Mouse (Mus musculus) midbrain, embryonic 10.5 days (tissue): ENCODE measurements around the gene Msantd2. TPM values are rescaled to one million over a fixed set of nuclear protein-coding genes. Genes with fewer than 3 reads are reported as not detected.

Source experiments
- DNase-seq: peaks from one replicate; pipeline ENCODE4 v3.0.0-alpha.2; 2017; ENCODE audit warnings: low spot score
- H3K27ac ChIP-seq: fragments of 300-500 bp; sonication (generic); replicated peaks from 2 replicates; pipeline ENCODE4 v1.5.1; 2016; ENCODE audit warnings: mild to moderate bottlenecking
- H3K27me3 ChIP-seq: fragments of 300-500 bp; sonication (generic); 2 replicates; pipeline ENCODE4 v1.6.1; 2016; ENCODE audit warnings: low read depth, mild to moderate bottlenecking; ENCODE audit not compliant: poor library complexity, severe bottlenecking
- H3K36me3 ChIP-seq: fragments of 300-500 bp; sonication (generic); 2 replicates; pipeline ENCODE4 v1.6.1; 2016; ENCODE audit warnings: mild to moderate bottlenecking, moderate library complexity
- H3K4me1 ChIP-seq: fragments of 300-500 bp; sonication (generic); 2 replicates; pipeline ENCODE4 v1.6.1; 2016
- H3K4me3 ChIP-seq: fragments of 300-500 bp; sonication (generic); 2 replicates; pipeline ENCODE4 v1.5.1; 2016; ENCODE audit warnings: mild to moderate bottlenecking, moderate library complexity
- H3K9me3 ChIP-seq: fragments of 300-500 bp; sonication (generic); replicated peaks from 2 replicates; pipeline ENCODE4 v1.6.1; 2016; ENCODE audit warnings: mild to moderate bottlenecking
- WGBS: fragments of 180-500 bp; shearing (Covaris S2); methylation state at CpG from one replicate; pipeline ENCODE4 v1.1.7; 2016; 5-methylcytosine and 5-hydroxymethylcytosine counted together
- polyA plus RNA-seq: library from polyadenylated mRNA; unstranded; fragments of >200 nt; fragmentation: Nextera tagmentation; extraction: Ambion mirVana; gene quantifications from 2 replicates; pipeline ENCODE4 v1.2.1, GENCODE M21; 2016

Gene Msantd2
- polyA plus RNA-seq, 1 experiment from 2014 or later = 33.6 TPM

DNA sequence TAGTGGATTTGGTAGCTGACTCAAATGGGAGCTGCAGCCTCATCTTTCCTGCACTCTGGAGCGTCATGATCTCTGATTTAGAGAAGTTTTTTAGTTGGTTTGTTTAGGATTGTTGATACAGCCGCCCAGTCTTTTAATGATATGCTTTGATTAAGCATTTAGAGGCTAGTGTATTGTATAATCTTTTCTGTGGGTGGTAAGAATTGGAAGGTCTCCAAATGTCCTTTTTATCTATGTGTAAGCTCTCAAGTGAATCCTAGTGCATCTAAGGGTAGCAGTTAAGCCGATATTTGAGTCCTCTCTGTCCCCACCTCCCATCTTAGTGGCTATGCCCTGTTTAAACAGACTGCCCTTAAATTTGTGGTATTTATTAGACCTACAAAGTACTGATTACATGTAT lies 25.3 kb downstream of the Msantd2 start:
- no peaks in the 10 kb centered on the region for H3K27me3 ChIP-seq
- no peak overlapping the region for H3K4me3 ChIP-seq
- H3K4me1 ChIP-seq = no peaks in the 10 kb centered on the region
- 87% methylated on average over 3 of the region's 3 CpGs for WGBS
- H3K27ac ChIP-seq = no peak overlapping the region
- H3K9me3 ChIP-seq = no peaks in the 10 kb centered on the region
- H3K36me3 ChIP-seq = peaks cover 9% of the 10 kb centered on the region
- no peak for DNase-seq

DNA sequence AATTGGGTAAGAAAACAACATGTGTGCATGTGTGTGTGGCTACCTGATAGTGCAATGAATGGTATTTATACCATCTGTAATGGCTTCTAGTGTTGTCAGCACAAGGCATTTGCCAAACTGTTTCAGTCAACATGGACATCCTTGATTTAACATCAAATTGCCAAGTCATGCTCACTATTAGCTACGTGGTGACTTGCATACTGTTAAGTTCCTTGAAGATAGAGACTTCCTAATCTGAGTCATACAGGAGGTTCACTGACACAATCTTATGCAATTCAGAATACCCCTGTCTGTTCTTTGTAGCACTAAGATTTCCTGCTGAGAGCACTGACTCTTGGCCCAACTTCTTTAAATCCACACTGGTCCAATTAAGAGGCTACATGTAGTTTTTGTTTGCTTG lies 28.3 kb downstream of the Msantd2 start:
- 74% methylated on average over 1 of the region's 1 CpGs for WGBS
- H3K27ac ChIP-seq = no peak overlapping the region
- no peak overlapping the region for H3K4me3 ChIP-seq
- no peaks in the 10 kb centered on the region for H3K9me3 ChIP-seq
- no peak for DNase-seq
- H3K36me3 ChIP-seq = peaks cover 38% of the 10 kb centered on the region
- H3K27me3 ChIP-seq = no peaks in the 10 kb centered on the region
- H3K4me1 ChIP-seq = no peaks in the 10 kb centered on the region

DNA sequence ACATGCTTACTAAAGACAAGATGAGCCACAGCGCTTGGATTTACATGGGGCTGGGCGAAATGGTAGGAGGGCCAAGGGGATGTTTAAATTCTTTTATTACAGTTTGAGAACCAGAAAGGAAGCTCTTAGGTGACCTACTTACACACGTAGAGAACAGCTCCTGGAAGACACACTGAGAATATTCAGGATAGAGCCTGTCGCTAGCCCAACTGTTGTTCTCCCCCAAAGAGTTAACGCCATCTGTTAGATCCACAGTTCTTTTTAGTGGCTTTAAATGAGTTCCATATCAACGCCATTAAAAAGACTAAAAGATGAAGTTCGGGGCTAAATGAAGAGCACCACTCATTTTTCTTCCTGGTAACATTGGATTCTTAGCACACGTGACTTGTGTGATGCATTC lies 29.9 kb downstream of the Msantd2 start:
- DNase-seq = no peak
- no peaks in the 10 kb centered on the region for H3K27me3 ChIP-seq
- H3K4me3 ChIP-seq = no peak overlapping the region
- H3K27ac ChIP-seq = no peak overlapping the region
- no peaks in the 10 kb centered on the region for H3K4me1 ChIP-seq
- 94% methylated on average over 8 of the region's 8 CpGs for WGBS
- H3K36me3 ChIP-seq = peaks cover 53% of the 10 kb centered on the region
- H3K9me3 ChIP-seq = no peaks in the 10 kb centered on the region

DNA sequence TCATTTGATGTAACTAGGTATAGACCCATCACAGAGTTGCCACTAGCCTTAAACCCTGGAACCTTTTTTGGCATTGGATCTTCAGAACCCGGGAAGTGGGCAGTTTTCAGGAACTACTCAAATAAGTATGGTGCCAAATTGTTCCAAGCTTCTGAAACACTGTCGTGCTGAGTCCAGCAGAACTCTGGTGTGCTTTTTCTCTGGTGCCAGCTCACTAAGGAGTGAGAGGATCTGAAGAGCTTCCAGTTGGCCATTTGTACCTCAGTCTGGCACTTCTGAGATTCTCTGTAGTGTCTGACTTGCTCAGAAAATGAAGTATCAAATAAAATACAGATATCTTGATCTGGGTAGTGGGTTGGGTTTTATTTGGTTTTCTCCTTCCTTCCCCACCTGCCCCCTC lies 30.9 kb downstream of the Msantd2 start:
- Histone ChIP-seq H3K9me3 (no peaks in the 10 kb centered on the region), H3K27me3 (peaks cover 6% of the 10 kb centered on the region; the same call in 1 of the 2 replicates), H3K4me1 (no peaks in the 10 kb centered on the region), H3K27ac (no peak overlapping the region), H3K36me3 (peaks cover 62% of the 10 kb centered on the region), H3K4me3 (no peak overlapping the region)
- 84% methylated on average over 2 of the region's 2 CpGs for WGBS
- DNase-seq = no peak

DNA sequence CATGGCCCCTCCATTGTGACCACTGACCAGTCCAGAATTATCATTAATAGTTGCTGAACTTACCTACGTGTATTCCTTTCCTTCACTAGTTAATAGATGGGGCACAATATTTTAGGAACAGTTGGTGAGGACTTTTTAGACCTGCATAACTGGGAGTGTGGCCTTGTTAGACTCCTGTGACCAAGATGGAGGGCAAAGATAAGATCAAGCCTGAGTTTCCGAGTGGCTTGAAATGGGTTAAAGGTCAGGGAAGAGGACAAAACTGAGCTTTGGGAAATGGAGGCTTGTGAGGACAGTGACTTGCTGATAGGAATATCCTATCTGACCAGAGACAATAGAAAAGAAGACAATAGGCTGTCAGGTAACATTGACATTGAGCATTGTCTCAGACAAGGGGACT lies 36.3 kb downstream of the Msantd2 start:
- 92% methylated on average over 2 of the region's 2 CpGs for WGBS
- H3K36me3 ChIP-seq = peaks cover 59% of the 10 kb centered on the region
- DNase-seq = no peak
- no peak overlapping the region for H3K27ac ChIP-seq
- H3K27me3 ChIP-seq = peaks cover 61% of the 10 kb centered on the region
- H3K4me1 ChIP-seq = peaks cover 28% of the 10 kb centered on the region
- H3K4me3 ChIP-seq = no peak overlapping the region
- 0 out of 2 replicates have a peak, but pooled peaks cover 3% of the 10 kb centered on the region for H3K9me3 ChIP-seq

DNA sequence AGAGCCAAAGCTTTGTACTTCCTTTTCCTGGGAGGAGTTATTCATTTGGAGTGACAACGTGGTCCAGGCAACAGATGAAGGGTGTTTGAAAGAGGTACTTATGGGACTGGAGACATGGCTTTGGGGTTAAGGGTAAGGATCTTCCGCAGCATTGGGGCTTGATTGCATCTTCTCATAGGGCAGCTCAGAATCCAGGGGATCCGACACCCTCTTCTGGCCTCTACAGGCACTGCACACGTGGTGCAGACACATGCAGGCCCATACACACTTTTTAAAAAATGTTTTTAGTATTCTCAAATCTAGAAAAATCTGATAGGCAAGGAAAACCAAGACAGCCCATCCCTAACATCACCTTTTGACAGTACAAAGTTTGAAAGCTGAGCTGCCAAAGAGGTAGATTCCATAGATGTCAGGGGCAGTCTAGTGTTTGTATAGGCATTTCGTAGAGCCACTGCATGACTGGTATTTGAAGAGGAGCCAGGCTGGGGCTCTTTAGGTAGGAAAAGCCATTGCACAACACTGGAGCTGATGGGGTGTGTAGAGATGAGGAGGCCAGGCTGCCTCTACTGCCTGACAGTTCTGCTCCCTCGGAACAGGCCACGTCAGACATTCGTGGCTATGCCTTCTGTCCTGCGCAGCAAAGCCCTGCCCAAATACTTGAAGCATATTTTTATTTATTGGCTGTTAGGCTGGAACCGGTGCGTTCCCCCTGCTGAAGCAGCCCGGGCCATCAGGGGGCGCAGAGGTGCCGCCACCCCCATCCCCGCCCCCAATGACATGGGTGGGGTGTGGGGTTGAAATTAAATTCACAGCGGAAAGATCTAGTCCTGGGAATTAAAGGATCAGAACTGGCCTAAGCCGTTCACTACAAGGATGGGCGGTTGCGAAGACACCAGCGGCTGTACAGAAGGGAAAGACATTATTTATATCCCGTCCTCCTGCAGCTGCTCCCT lies 37.6 kb downstream of the Msantd2 start:
- Histone ChIP-seq H3K36me3 (peaks cover 48% of the 10 kb centered on the region), H3K27ac (no peak overlapping the region), H3K4me3 (peak overlapping the region; percentile 36), H3K27me3 (peaks cover 74% of the 10 kb centered on the region), H3K9me3 (0 out of 2 replicates have a peak, but pooled peaks cover 3% of the 10 kb centered on the region), H3K4me1 (peaks cover 38% of the 10 kb centered on the region)
- 24% methylated on average over 21 of the region's 21 CpGs for WGBS
- DNase-seq = peak; percentile 34

DNA sequence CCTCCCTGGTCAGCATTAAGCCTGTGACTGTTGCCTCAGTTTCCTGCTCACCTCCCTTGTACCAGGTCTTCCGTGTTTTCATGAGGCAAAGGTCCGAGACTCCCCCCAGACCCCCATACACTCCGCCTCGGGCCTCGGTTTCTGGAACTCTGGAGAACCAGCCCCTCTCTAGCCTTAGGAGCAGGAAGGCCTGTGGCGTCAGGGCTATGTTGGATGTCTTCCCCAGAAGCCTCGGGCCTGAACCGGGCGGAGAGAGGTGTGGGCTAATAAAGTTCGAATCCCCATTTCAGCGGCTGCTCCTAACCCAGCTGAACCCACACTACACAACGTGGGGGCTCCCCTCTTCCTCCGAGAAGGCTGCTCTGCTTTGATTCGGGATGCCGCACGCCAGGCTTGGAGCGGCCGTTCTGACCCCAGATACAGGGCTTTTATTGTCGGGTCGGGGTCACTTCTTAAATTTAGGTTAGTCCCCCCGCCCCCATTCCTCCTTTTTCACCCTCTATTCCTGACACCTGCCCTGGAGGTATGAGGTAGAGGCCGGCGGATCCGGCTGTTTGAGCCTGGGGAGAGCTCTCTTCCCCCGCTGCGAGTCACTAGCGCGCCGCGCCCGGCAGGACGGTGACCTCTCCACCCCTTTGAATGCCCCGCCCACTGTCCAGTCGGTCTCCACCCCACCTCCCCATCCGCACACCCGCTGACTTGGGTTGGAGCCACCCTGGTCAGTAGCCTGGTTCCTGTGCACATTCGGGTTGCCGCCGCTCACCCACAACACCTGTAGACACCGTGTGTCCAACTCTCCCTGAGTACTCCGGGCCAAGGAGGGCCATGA lies 38.5 kb downstream of the Msantd2 start, which contains the start of gene Esam:
Gene Esam, plus strand, starts transcription at position 683 of the 829 bp plus-strand sequence.
- peaks cover 39% of the 10 kb centered on the region for H3K36me3 ChIP-seq
- DNase-seq = peak; percentile 44
- peak within 1 kb of the TSS; percentile 50 for H3K4me3 ChIP-seq
- peaks cover 83% of the 10 kb centered on the region for H3K27me3 ChIP-seq
- H3K27ac ChIP-seq = no peak within 1 kb of the TSS
- 2% methylated on average over 41 of the region's 41 CpGs for WGBS
- H3K4me1 ChIP-seq = peaks cover 38% of the 10 kb centered on the region
- H3K9me3 ChIP-seq = 0 out of 2 replicates have a peak, but pooled peaks cover 3% of the 10 kb centered on the region

DNA sequence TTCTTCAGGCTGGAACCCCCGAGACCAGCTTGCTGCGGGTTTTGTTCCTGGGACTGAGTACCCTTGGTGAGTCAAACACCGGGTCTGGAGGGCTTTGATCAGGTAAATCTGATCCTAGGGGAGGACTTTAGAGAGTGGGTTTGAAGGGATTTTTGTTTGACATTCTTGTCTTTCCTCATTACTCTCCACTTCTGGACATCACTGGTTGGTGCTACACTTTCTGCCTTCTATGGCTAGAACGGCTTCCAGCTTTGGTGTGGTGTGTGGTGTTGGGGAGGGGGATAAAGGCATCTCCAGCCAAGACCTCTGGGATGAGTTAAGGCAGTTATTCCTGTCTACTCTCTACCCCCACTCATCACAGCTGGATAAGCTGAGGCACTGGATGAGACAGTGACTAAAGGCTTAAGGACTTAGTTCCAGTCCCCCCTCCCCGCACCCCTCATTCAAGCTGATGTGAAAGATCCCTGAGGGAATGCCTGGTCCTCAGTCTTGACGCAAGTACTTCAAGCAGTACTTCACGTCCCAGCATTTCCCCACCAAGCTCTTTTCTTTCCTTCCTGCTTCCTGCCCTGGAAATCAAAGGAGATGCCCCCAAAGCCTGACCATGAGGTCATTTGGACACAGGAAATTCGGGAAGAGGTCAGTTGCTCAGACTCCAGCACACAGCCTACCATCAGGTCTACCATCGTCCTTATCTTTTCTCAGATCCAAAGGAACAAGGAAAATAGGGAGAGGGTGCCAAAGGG lies 39.3 kb downstream of the Msantd2 start:
- H3K4me3 ChIP-seq = peak overlapping the region; percentile 50
- DNase-seq = peak; percentile 19
- H3K4me1 ChIP-seq = peaks cover 38% of the 10 kb centered on the region
- 11% methylated on average over 9 of the region's 9 CpGs for WGBS
- 0 out of 2 replicates have a peak, but pooled peaks cover 3% of the 10 kb centered on the region for H3K9me3 ChIP-seq
- no peak overlapping the region for H3K27ac ChIP-seq
- H3K27me3 ChIP-seq = peaks cover 91% of the 10 kb centered on the region
- peaks cover 31% of the 10 kb centered on the region for H3K36me3 ChIP-seq

DNA sequence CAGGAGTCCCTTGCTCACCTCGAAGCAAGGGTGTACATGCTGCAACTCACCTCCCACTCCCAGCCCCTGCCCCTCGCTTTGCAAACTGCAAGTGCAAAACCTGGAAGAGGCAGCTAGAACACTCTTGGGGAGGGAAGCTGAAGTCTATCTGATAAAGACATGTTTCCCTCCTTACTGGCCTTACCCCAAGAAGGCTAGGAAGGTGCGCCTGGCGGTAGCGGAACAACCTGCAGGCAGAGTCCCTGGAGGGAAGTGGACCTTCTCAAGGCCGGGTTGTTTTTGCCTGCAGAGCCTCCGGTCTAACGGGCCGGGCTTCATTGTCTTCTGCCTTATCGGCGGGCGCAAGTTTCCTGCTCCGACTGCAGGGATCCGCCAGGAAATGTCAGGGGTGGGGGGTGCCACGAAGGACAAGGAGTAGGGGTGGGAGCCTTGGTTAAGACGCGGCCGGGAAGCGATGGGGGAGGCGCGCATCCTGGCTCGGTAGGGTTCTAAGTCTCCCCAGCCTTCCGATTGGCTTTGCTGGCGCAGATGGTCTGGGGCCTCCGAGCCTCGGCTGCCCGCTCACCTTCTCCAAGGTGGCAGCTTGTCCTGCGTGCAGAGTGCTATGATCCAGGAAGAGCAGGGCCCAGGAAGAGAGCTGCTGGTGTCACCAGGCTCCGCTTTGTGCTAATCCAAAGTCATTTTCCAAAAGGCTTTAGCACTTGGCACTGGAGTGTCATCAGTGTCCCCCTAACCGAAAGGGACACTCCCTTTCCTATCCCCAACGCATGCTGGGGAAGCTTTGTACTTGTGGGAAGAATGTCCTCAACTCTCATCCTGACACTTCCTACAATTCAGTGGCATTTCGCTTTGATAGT lies 41.1 kb downstream of the Msantd2 start:
- 1% methylated on average over 32 of the region's 32 CpGs for WGBS
- peak; percentile 54 for DNase-seq
- peaks cover 38% of the 10 kb centered on the region for H3K4me1 ChIP-seq
- peak overlapping the region; percentile 50 for H3K4me3 ChIP-seq
- peaks cover 13% of the 10 kb centered on the region for H3K36me3 ChIP-seq
- H3K27me3 ChIP-seq = peaks cover 93% of the 10 kb centered on the region
- H3K27ac ChIP-seq = no peak overlapping the region; the same call in 1 of the 2 replicates
- 0 out of 2 replicates have a peak, but pooled peaks cover 3% of the 10 kb centered on the region for H3K9me3 ChIP-seq

DNA sequence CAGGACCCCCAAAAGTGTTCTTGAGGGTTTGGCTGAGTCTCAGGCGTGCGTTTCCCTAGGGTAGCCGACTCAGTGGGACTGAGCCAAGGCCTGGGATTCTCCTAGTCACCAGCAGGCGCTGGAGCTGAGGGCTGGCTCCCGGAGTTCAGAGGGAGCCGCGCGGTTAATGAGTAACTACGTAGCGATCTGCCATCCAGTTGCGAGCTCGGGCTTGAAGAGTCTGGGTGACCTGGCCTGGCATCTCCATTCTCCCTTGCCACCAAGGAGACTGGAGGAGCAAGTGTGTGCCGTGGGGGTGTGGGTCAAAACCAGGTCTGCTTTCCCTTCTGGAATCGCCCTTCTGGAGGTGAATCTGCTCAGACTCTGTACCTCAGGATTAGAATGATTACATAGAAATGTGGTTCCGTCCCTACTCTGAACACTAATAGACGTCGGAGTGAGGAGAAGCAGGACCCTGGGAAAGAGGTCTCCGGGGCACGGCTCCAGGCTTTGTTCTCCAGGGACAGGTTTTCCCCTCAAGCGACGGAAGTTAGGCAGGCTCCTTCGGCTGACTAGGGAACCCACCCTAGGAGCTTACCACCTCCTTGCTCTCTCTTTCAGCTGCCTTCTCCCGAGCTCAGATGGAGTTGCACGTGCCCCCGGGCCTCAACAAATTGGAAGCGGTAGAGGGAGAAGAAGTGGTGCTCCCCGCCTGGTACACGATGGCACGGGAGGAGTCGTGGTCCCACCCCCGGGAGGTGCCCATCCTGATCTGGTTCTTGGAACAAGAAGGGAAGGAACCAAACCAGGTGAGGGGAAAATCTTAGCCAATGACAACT lies 42.0 kb downstream of the Msantd2 start:
- H3K36me3 ChIP-seq = peaks cover 5% of the 10 kb centered on the region
- 2% methylated on average over 31 of the region's 31 CpGs for WGBS
- H3K4me3 ChIP-seq = peak overlapping the region; percentile 50
- H3K9me3 ChIP-seq = 0 out of 2 replicates have a peak, but pooled peaks cover 1% of the 10 kb centered on the region
- peaks cover 38% of the 10 kb centered on the region for H3K4me1 ChIP-seq
- H3K27ac ChIP-seq = peak overlapping the region; percentile 46; the same call in 1 of the 2 replicates
- peaks cover 85% of the 10 kb centered on the region for H3K27me3 ChIP-seq
- peak; percentile 67 for DNase-seq

DNA sequence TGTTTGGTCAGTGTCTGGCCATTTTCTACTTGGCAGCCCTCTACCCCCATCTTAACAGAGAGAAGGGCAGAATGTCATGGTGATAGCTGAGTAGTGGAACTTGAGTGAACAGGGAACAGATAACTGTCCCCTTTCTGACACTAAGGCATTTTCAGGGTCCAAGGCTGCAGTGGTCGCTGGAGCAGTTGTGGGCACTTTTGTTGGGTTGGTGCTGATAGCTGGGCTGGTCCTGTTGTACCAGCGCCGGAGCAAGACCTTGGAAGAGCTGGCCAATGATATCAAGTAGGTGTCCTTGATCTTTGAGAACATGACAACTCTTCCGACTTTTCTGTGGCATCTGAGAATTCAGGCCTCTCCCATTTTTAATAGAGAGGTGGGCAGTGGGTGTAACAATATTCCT lies 47.7 kb downstream of the Msantd2 start:
- peaks cover 3% of the 10 kb centered on the region; the same call in 1 of the 2 replicates for H3K4me1 ChIP-seq
- no peaks in the 10 kb centered on the region for H3K36me3 ChIP-seq
- H3K4me3 ChIP-seq = no peak overlapping the region
- no peak for DNase-seq
- H3K9me3 ChIP-seq = no peaks in the 10 kb centered on the region
- 83% methylated on average over 4 of the region's 4 CpGs for WGBS
- H3K27ac ChIP-seq = no peak overlapping the region
- peaks cover 78% of the 10 kb centered on the region for H3K27me3 ChIP-seq
